Comparison of ENCODE assay signal across 14 mouse cellular contexts in genomic region chr16:35726601-35727000, GRCm38 (mm10).
"Had no signal": no experiment of that assay in that cellular context is flagged by ENCODE, and none has a peak within 500 bp of the region (broad histone marks: within the 10 kb centered on the region; RNA-seq: fewer than 3 reads in every experiment).

No protein-coding gene starts in this region.

- H3K9ac ChIP-seq: lung, embryonic 14.5 days; midbrain, embryonic 13.5 days; midbrain, embryonic 15.5 days; neural tube, embryonic 12.5 days; stomach, embryonic 15.5 days had no signal

- H3K4me1 ChIP-seq: megakaryocyte, embryonic 14.5 days; neural tube, embryonic 12.5 days; stomach, embryonic 15.5 days had no signal

- DNase-seq: lung, adult 18-20 months; lung, embryonic 14.5 days; lung, postnatal 10 days; right cerebral cortex, postnatal 14 days; thymus, adult 2 months; thymus, postnatal 25 days; thymus, postnatal 4 days had no signal

- H3K36me3 ChIP-seq: neural tube, embryonic 12.5 days; stomach, embryonic 15.5 days had no signal

- H3K27me3 ChIP-seq: midbrain, embryonic 13.5 days; midbrain, embryonic 15.5 days; neural tube, embryonic 12.5 days; stomach, embryonic 15.5 days had no signal

- ATAC-seq: midbrain, embryonic 13.5 days; midbrain, embryonic 15.5 days had no signal

- H3K27ac ChIP-seq: macrophage; midbrain, embryonic 13.5 days; midbrain, embryonic 15.5 days; neural tube, embryonic 12.5 days; stomach, embryonic 15.5 days; stomach, postnatal 0 days had no signal

- H3K4me3 ChIP-seq: megakaryocyte, embryonic 14.5 days; midbrain, embryonic 13.5 days; midbrain, embryonic 15.5 days; neural tube, embryonic 12.5 days; stomach, embryonic 15.5 days had no signal
